Mouse (Mus musculus): ENCODE results near the gene Wdr90.
"Not testable (repeated sequence)": the region's sequence is repeated elsewhere in the genome, so short reads cannot be mapped to it uniquely, and the experiment has no call there.

Gene Wdr90

GRCm38 (mm10) chr17:25877025-25877424 lies 15.7 kb upstream of the Wdr90 start:
- no peak for DNase-seq (ENCODE audit: low read depth)

- DNase-seq (ENCODE audit: low read depth), result no peak
Measured at GRCm38 (mm10) chr17:25876347-25876915, 15.1 kb upstream of the Wdr90 start.

GRCm38 (mm10) chr17:25875171-25876136 lies 14.2 kb upstream of the Wdr90 start:
- peak; percentile 79 for DNase-seq (ENCODE audit: low read depth)

GRCm38 (mm10) chr17:25874721-25875170 lies 13.4 kb upstream of the Wdr90 start, which contains the start of gene Mettl26:
TSS of gene Mettl26 (plus strand) at chr17:25875074.
- peak; percentile 88 for DNase-seq (ENCODE audit: low read depth)

GRCm38 (mm10) chr17:25874148-25874720 lies 12.9 kb upstream of the Wdr90 start:
- DNase-seq (ENCODE audit: low read depth), result no peak

GRCm38 (mm10) chr17:25873405-25874147 lies 12.3 kb upstream of the Wdr90 start:
- no peak for DNase-seq (ENCODE audit: low read depth)

GRCm38 (mm10) chr17:25872676-25873075 lies 11.4 kb upstream of the Wdr90 start:
- DNase-seq (ENCODE audit: low read depth), result no peak

- DNase-seq (ENCODE audit: low read depth), result not testable (repeated sequence)
Measured at GRCm38 (mm10) chr17:25871566-25871965, 10.3 kb upstream of the Wdr90 start.

- DNase-seq (ENCODE audit: low read depth), result no peak
Measured at GRCm38 (mm10) chr17:25869954-25870353, 8.7 kb upstream of the Wdr90 start.

- DNase-seq (ENCODE audit: low read depth), result no peak
Measured at GRCm38 (mm10) chr17:25869498-25869897, 8.2 kb upstream of the Wdr90 start.

- DNase-seq (ENCODE audit: low read depth), result no peak
Measured at GRCm38 (mm10) chr17:25868601-25869191, 7.4 kb upstream of the Wdr90 start, which contains the start of gene Mcrip2. TSS of gene Mcrip2 (minus strand) at chr17:25868764.

- DNase-seq (ENCODE audit: low read depth), result no peak
Measured at GRCm38 (mm10) chr17:25867836-25868600, 6.7 kb upstream of the Wdr90 start.

- no peak for DNase-seq (ENCODE audit: low read depth)
Measured at GRCm38 (mm10) chr17:25867509-25867835, 6.2 kb upstream of the Wdr90 start.

GRCm38 (mm10) chr17:25866172-25866571 lies 4.9 kb upstream of the Wdr90 start:
- DNase-seq (ENCODE audit: low read depth), result no peak

GRCm38 (mm10) chr17:25865288-25865687 lies 4.0 kb upstream of the Wdr90 start:
- no peak for DNase-seq (ENCODE audit: low read depth)

- no peak for DNase-seq (ENCODE audit: low read depth)
Measured at GRCm38 (mm10) chr17:25864311-25864710, 3.0 kb upstream of the Wdr90 start.

GRCm38 (mm10) chr17:25863681-25864080 lies 2.4 kb upstream of the Wdr90 start:
- no peak for DNase-seq (ENCODE audit: low read depth)

- no peak for DNase-seq (ENCODE audit: low read depth)
Measured at GRCm38 (mm10) chr17:25861704-25862612, 657 bp upstream of the Wdr90 start.

- DNase-seq (ENCODE audit: low read depth), result no peak
Measured at GRCm38 (mm10) chr17:25860229-25860628, 1.1 kb downstream of the Wdr90 start.

GRCm38 (mm10) chr17:25844396-25844901 lies 16.9 kb downstream of the Wdr90 start, which contains the start of gene Rhot2:
TSS of gene Rhot2 (minus strand) at chr17:25844851.
- peak; percentile 94 for DNase-seq (ENCODE audit: low read depth)

Data from c-Kit-positive CD71-positive TER-119-negative erythroid progenitor cells, embryonic 14.5 days (primary cell).